Mouse (Mus musculus): ENCODE data around the gene Grb2.

GRCm38 (mm10) chr11:115691976-115692375 lies 16.4 kb downstream of the Grb2 start:
- TF ChIP-seq EP300 (IDR thresholded peaks at IDR 0.05; ENCODE audit: insufficient read depth, low read depth, low read length) = no peak
- TF ChIP-seq CTCF (IDR thresholded peaks at IDR 0.05) = no peak
- no peak for TF ChIP-seq POLR2A (IDR thresholded peaks at IDR 0.05; ENCODE audit: insufficient read depth, low read depth, low read length)
